Mouse (Mus musculus) neutrophil, adult 59 days (primary cell): ENCODE data around the gene Tac1. TPM values are rescaled to one million over a fixed set of nuclear protein-coding genes. Genes with fewer than 3 reads are reported as not detected.

Experiments
- total RNA-seq, 2 experiments: library from RNA; stranded (reverse); gene quantifications; 1 replicate in 1 of 2; 2 replicates in 1 of 2; pipeline ENCODE4 v1.2.4; 2023

The Tac1 gene
- not detected for total RNA-seq

GRCm38 (mm10) chr6:7554829-7555391, at the start of gene Tac1:
TSS of gene Tac1 (plus strand) at chr6:7554879.

Other genes starting within 250 kb of the Tac1 start
- gene Asns, start 138.4 kb downstream of the Tac1 start, total RNA-seq: 10 to 100 TPM; 25.0 to 38.7 TPM